Mouse (Mus musculus): ENCODE measurements around the gene Mtpn. TPM values are rescaled to one million over a fixed set of nuclear protein-coding genes. Genes with fewer than 3 reads are reported as not detected.

The Mtpn gene
- 230 and 237 TPM in 2 replicates for polyA plus RNA-seq (2015; fragmentation: Nextera tagmentation; extraction: Ambion mirVana)

- H3K4me3 ChIP-seq (ENCODE audit: low read depth, low read length): peak within 1 kb of the TSS; percentile 100
- H3K27ac ChIP-seq (ENCODE audit: low read length): peak within 1 kb of the TSS; percentile 84
- H3K36me3 ChIP-seq (ENCODE audit: control insufficient read depth, insufficient read depth, low read length): no peaks in the 10 kb centered on the region
- H3K9me3 ChIP-seq (replicated peaks; ENCODE audit: control insufficient read depth, low read length, poor library complexity, severe bottlenecking): no peaks in the 10 kb centered on the region
- no peaks in the 10 kb centered on the region for H3K27me3 ChIP-seq (ENCODE audit: control insufficient read depth, insufficient read depth, low read depth, low read length)
- under 1% methylated on average over 57 of the region's 61 CpGs for WGBS
- peak within 1 kb of the TSS; percentile 93 for H3K4me2 ChIP-seq (ENCODE audit: low read length)
- H3K9ac ChIP-seq (ENCODE audit: low read depth, low read length): peak within 1 kb of the TSS; percentile 96
- ATAC-seq: peak; percentile 99
- peaks cover 15% of the 10 kb centered on the region for H3K4me1 ChIP-seq (ENCODE audit: control insufficient read depth, insufficient read depth, low read length)
Measured at GRCm38 (mm10) chr6:35539304-35540009, at the start of gene Mtpn. Gene Mtpn, minus strand, starts transcription at chr6:35539888.

DNA sequence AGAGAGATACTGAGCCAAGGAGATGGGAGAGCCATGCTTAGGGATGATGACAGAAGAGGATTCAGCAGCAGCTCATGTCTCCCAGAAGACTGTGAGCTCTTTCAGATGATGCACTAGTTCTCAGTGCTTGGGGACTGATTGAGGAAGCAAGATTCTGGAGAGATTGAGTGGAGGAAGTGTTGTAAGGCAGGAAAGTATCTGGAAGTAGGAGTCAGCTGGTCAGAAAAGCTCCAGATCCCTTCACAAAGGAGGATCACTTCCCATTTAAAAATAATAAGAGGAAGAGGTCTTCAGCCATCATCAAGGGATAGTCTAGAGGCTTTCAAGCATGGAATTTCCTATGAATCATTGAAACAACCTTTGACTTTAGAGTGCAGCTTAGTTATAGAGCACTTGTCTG is 29.0 kb upstream of the Mtpn start:
- no peak overlapping the region for H3K9ac ChIP-seq (ENCODE audit: low read depth, low read length)
- H3K27ac ChIP-seq (ENCODE audit: low read length): no peak overlapping the region
- no peak for ATAC-seq
- no peaks in the 10 kb centered on the region for H3K36me3 ChIP-seq (ENCODE audit: control insufficient read depth, insufficient read depth, low read length)
- H3K27me3 ChIP-seq (ENCODE audit: control insufficient read depth, insufficient read depth, low read depth, low read length): no peaks in the 10 kb centered on the region
- no peak overlapping the region for H3K4me2 ChIP-seq (ENCODE audit: low read length)
- H3K4me1 ChIP-seq (ENCODE audit: control insufficient read depth, insufficient read depth, low read length): no peaks in the 10 kb centered on the region
- H3K9me3 ChIP-seq (replicated peaks; ENCODE audit: control insufficient read depth, low read length, poor library complexity, severe bottlenecking): no peaks in the 10 kb centered on the region
- no peak overlapping the region for H3K4me3 ChIP-seq (ENCODE audit: low read depth, low read length)

DNA sequence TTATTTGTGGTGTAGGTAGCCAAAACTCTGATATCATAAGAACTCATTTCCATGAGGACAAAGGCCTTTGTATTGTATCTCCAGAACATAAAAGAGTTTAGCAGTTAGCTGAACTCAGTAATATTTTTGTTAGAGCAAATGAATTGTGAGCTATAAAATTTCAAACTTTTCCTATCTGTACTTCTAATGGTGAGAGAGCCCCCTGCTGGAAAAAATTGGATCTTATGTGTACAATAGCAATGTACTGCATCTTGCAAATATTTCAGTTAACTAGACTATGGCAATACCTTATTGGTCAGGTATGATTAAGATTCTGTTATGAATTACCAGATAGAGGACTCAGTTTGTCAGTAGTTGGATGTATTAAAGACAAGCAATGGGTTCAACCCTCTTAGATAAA is 28.1 kb upstream of the Mtpn start:
- Histone ChIP-seq H3K36me3 (ENCODE audit: control insufficient read depth, insufficient read depth, low read length) (no peaks in the 10 kb centered on the region), H3K4me1 (ENCODE audit: control insufficient read depth, insufficient read depth, low read length) (no peaks in the 10 kb centered on the region), H3K9ac (ENCODE audit: low read depth, low read length) (no peak overlapping the region), H3K4me3 (ENCODE audit: low read depth, low read length) (no peak overlapping the region), H3K27ac (ENCODE audit: low read length) (no peak overlapping the region), H3K27me3 (ENCODE audit: control insufficient read depth, insufficient read depth, low read depth, low read length) (no peaks in the 10 kb centered on the region), H3K9me3 (replicated peaks; ENCODE audit: control insufficient read depth, low read length, poor library complexity, severe bottlenecking) (no peaks in the 10 kb centered on the region), H3K4me2 (ENCODE audit: low read length) (no peak overlapping the region)
- ATAC-seq: no peak

GRCm38 (mm10) chr6:35559950-35560349 is 20.3 kb upstream of the Mtpn start:
- Histone ChIP-seq H3K36me3 (ENCODE audit: control insufficient read depth, insufficient read depth, low read length) (no peaks in the 10 kb centered on the region), H3K4me2 (ENCODE audit: low read length) (no peak overlapping the region), H3K4me3 (ENCODE audit: low read depth, low read length) (no peak overlapping the region), H3K9me3 (replicated peaks; ENCODE audit: control insufficient read depth, low read length, poor library complexity, severe bottlenecking) (no peaks in the 10 kb centered on the region), H3K4me1 (ENCODE audit: control insufficient read depth, insufficient read depth, low read length) (no peaks in the 10 kb centered on the region), H3K27ac (ENCODE audit: low read length) (no peak overlapping the region), H3K9ac (ENCODE audit: low read depth, low read length) (no peak overlapping the region), H3K27me3 (ENCODE audit: control insufficient read depth, insufficient read depth, low read depth, low read length) (no peaks in the 10 kb centered on the region)
- no peak for ATAC-seq
- 69% methylated on average over 2 of the region's 2 CpGs for WGBS

- H3K9me3 ChIP-seq (replicated peaks; ENCODE audit: control insufficient read depth, low read length, poor library complexity, severe bottlenecking): peaks cover 7% of the 10 kb centered on the region; the same call in 1 of the 2 replicates
- H3K4me3 ChIP-seq (ENCODE audit: low read depth, low read length): no peak overlapping the region
- no peak overlapping the region for H3K27ac ChIP-seq (ENCODE audit: low read length)
- no peaks in the 10 kb centered on the region for H3K4me1 ChIP-seq (ENCODE audit: control insufficient read depth, insufficient read depth, low read length)
- no peak overlapping the region for H3K9ac ChIP-seq (ENCODE audit: low read depth, low read length)
- no peaks in the 10 kb centered on the region for H3K36me3 ChIP-seq (ENCODE audit: control insufficient read depth, insufficient read depth, low read length)
- ATAC-seq: no peak
- no peak overlapping the region for H3K4me2 ChIP-seq (ENCODE audit: low read length)
- no peaks in the 10 kb centered on the region for H3K27me3 ChIP-seq (ENCODE audit: control insufficient read depth, insufficient read depth, low read depth, low read length)
Measured at GRCm38 (mm10) chr6:35544352-35544751, 4.7 kb upstream of the Mtpn start.

DNA sequence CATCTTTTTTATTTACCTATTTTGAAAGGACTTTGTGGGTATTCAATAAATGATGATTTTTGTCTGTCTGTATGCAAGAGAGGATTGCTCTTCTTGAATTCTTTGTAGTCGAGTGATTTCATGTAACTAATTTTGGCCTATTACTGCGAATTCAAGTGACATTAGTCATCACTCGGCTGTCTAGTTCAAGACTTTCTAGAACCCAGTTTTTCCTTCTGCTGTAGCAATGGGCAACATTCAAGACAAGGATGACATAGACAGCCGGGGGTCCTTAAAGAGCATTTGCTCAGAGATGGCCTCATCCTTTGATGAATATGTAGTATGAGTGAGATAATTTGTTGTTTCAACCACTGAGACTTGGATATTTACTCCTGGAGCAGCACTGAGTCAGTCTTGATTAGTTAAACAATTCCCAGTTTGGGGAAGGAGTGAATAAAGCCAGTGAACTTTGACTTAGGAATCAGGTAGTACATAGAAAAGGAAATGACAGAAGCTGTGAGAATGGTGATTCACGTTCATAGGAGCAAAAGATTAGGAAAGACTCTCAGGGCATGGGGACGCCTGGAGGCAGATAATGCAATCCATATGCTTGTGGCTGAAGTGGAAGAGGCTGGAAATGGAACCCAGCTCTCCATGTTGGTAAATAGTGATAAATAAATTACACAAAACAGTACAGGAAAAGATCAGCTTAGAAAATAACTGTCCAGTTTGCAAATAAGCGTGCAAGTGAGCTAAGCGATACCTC is 3.1 kb upstream of the Mtpn start:
- Histone ChIP-seq H3K27ac (ENCODE audit: low read length) (no peak overlapping the region), H3K9ac (ENCODE audit: low read depth, low read length) (no peak overlapping the region)

DNA sequence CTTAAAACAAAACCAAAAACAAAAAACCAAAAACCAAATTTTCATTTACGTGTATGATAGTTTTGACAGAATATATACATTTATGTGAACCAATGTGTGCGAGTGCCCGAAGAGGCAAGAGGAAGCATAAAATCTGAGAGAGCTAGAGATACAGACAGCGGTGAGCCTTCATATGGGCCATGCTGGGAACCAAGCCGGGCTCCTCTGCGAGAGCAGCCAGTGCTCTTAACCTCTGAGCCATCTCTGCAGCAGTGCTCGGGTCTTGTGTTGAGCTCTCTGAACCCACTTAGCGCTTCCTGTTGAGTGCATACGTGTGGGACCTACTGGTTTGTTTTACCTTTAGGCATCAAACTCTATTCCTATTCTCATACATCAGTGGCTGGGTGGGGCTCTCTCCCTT is 689 bp upstream of the Mtpn start:
- 94% methylated on average over 9 of the region's 9 CpGs for WGBS
- Histone ChIP-seq H3K9me3 (replicated peaks; ENCODE audit: control insufficient read depth, low read length, poor library complexity, severe bottlenecking) (no peaks in the 10 kb centered on the region), H3K27me3 (ENCODE audit: control insufficient read depth, insufficient read depth, low read depth, low read length) (no peaks in the 10 kb centered on the region), H3K4me1 (ENCODE audit: control insufficient read depth, insufficient read depth, low read length) (peaks cover 15% of the 10 kb centered on the region), H3K9ac (ENCODE audit: low read depth, low read length) (no peak overlapping the region), H3K27ac (ENCODE audit: low read length) (no peak overlapping the region), H3K4me2 (ENCODE audit: low read length) (no peak overlapping the region), H3K36me3 (ENCODE audit: control insufficient read depth, insufficient read depth, low read length) (no peaks in the 10 kb centered on the region), H3K4me3 (ENCODE audit: low read depth, low read length) (no peak overlapping the region)
- ATAC-seq: no peak

More for the DNA sequence above, 3.1 kb upstream of the Mtpn start:
- H3K4me2 ChIP-seq (ENCODE audit: low read length): no peak overlapping the region
- peaks cover 11% of the 10 kb centered on the region for H3K4me1 ChIP-seq (ENCODE audit: control insufficient read depth, insufficient read depth, low read length)
- ATAC-seq: no peak
- no peak overlapping the region for H3K4me3 ChIP-seq (ENCODE audit: low read depth, low read length)
- no peaks in the 10 kb centered on the region for H3K36me3 ChIP-seq (ENCODE audit: control insufficient read depth, insufficient read depth, low read length)
- 83% methylated on average over 8 of the region's 8 CpGs for WGBS
- H3K9me3 ChIP-seq (replicated peaks; ENCODE audit: control insufficient read depth, low read length, poor library complexity, severe bottlenecking): peaks cover 7% of the 10 kb centered on the region; the same call in 1 of the 2 replicates
- H3K27me3 ChIP-seq (ENCODE audit: control insufficient read depth, insufficient read depth, low read depth, low read length): no peaks in the 10 kb centered on the region

DNA sequence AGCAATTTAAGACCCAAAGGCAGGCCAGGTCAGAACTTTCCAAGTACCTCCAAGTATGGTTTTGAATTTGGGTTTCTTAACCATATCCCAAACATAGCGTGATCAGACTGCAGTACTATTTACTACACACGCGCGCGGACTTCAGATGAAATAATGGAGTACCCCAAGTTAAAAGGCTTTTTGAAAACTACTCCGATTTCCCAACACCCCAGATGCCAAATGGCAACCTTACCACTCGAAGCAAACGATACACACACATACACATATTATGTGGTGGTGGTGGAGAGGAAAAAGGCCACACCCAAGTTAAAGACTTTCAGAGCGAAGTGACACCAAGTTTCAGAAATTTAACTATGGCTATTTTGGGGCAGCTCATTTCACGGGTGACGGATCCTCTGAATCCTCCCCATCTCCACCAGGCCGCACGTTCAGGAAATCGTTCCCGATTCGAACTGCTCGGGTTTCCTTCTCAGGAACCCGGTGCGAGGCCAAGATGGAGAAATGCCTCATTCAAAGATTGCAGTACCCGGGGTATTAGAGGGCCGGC is 858 bp downstream of the Mtpn start:
- Histone ChIP-seq H3K4me1 (ENCODE audit: control insufficient read depth, insufficient read depth, low read length) (peaks cover 15% of the 10 kb centered on the region), H3K27ac (ENCODE audit: low read length) (peak overlapping the region; percentile 84), H3K4me3 (ENCODE audit: low read depth, low read length) (peak overlapping the region; percentile 100), H3K9me3 (replicated peaks; ENCODE audit: control insufficient read depth, low read length, poor library complexity, severe bottlenecking) (no peaks in the 10 kb centered on the region), H3K4me2 (ENCODE audit: low read length) (peak overlapping the region; percentile 93), H3K9ac (ENCODE audit: low read depth, low read length) (peak overlapping the region; percentile 96), H3K27me3 (ENCODE audit: control insufficient read depth, insufficient read depth, low read depth, low read length) (no peaks in the 10 kb centered on the region), H3K36me3 (ENCODE audit: control insufficient read depth, insufficient read depth, low read length) (no peaks in the 10 kb centered on the region)
- 6% methylated on average over 21 of the region's 21 CpGs for WGBS
- ATAC-seq: no peak

DNA sequence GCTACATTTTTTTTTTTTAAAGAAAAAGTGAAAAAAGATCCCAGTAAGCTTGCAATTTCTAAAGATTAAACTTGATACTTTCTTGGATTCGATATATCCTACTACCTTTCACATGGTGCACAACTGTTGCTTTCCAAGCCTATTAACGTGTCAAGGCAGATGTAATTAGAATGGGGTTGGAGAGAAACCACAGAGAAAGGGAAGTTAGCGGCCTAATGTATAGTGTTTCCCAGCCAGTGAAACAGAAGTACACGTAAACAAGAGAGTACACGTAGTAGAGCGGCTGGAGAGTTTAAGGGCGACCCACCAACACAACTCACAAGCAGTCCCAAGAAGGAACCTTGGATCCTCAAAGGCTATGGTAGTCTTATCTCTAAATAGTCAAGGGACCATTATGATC is 3.7 kb downstream of the Mtpn start:
- Histone ChIP-seq H3K9me3 (replicated peaks; ENCODE audit: control insufficient read depth, low read length, poor library complexity, severe bottlenecking) (no peaks in the 10 kb centered on the region), H3K36me3 (ENCODE audit: control insufficient read depth, insufficient read depth, low read length) (no peaks in the 10 kb centered on the region), H3K4me2 (ENCODE audit: low read length) (no peak overlapping the region), H3K9ac (ENCODE audit: low read depth, low read length) (no peak overlapping the region), H3K27ac (ENCODE audit: low read length) (no peak overlapping the region), H3K4me3 (ENCODE audit: low read depth, low read length) (no peak overlapping the region), H3K4me1 (ENCODE audit: control insufficient read depth, insufficient read depth, low read length) (peaks cover 15% of the 10 kb centered on the region), H3K27me3 (ENCODE audit: control insufficient read depth, insufficient read depth, low read depth, low read length) (no peaks in the 10 kb centered on the region)
- 90% methylated on average over 7 of the region's 7 CpGs for WGBS
- ATAC-seq: no peak

Measured in midbrain, embryonic 16.5 days (tissue).